Mouse (Mus musculus) left cerebral cortex, postnatal 25 days (tissue): ENCODE results near the gene Lyar. TPM values are rescaled to one million over a fixed set of nuclear protein-coding genes. Genes with fewer than 3 reads are reported as not detected.
A peak's percentile ranks its signal among the peaks of the same experiment; 100 is the strongest.

ENCODE experiments used
- DNase-seq, 2 experiments: peaks; one replicate each; pipeline ENCODE4 v3.0.0; 2022; ENCODE audit warnings: low spot score in 2 of 2, mixed read lengths in 1 of 2
- intact Hi-C: fragments of 180-260 bp; cut with DNase I; formaldehyde crosslinking; loops from one replicate; pipeline ENCODE4 v1.15.1; 2025
- total RNA-seq, 2 experiments: library from RNA; stranded (reverse); gene quantifications; 2 replicates each; pipeline ENCODE4 v1.2.3; 2021

The Lyar gene
- total RNA-seq, 2 experiments from 2014 or later = 11.0 to 11.9 TPM

DNA sequence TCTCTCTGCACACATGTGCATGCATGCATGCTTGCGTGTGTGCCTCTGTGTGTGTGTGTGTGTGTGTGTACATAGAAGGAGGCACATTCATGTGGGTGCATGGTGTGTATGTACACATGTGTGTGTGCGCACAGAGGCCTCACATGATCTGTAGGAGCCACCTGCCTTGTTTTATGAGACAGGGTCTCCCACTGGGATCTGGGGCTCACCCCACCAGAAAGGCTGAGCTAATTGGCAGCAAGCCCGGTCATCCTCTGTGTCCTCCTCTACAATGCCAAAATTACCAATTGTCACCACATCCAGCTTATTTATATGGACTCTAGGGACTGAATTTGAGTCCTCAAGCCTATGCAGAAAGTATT is 21.2 kb downstream of the Lyar start:
- intact Hi-C loops = no loop called here
- no peak for DNase-seq

DNA sequence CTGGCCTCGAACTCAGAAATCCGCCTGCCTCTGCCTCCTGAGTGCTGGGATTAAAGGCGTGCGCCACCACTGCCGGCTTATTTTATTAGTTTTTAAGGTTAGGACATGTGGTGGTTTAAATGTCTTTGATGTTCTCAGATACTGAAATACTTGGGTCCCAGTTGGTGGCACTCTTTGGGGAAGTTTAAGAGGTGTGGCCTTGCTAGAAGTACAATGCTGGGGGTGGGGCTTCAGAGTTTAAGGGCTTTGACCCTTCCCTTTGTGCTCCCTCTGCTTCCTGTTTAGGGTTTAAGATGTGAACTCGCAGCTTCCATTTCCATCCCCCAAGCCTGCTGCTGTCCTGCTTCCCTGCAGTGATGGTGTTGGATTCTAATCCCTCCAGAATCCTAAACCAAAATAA is 21.7 kb downstream of the Lyar start:
- DNase-seq = no peak
- intact Hi-C loops = no loop called here

DNA sequence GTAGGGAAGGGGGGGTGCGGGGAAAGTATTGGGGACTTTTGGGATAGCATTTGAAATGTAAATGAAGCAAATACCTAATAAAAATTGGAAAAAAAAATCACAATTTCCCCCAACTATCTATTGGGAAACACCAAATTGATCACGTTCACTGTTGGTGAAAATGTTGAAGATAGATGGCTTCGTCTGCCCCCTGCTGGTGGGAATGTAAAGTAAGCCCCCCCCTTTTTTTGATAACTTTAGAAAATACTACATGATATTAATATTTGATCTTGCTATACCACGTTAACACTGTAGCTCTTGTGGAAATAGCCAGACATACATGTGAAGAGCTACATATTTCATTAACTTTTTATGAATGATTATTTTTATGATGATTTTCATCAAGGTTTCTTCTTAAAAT is 34.9 kb downstream of the Lyar start:
- intact Hi-C loops = no loop called here
- no peak for DNase-seq

DNA sequence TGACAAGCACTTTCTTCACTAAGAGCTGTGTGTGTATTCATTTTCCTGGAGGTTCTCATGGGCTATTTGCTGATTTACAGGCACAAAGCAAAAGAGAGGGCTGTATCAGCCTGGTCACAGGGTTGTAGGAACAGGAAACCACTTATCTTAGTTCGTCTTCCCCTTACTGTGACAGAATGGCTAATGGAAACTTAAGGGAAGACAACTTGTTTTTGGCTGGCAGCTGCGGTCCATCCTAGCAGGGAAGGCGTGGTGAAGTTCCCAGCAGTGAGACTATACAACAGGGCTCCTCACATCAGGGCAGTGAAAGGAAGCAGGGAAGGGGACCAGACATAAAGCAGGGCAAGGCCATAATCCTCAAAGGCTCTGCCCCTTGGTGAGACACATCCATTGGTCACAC is 35.4 kb downstream of the Lyar start:
- intact Hi-C loops = no loop called here
- no peak for DNase-seq

DNA sequence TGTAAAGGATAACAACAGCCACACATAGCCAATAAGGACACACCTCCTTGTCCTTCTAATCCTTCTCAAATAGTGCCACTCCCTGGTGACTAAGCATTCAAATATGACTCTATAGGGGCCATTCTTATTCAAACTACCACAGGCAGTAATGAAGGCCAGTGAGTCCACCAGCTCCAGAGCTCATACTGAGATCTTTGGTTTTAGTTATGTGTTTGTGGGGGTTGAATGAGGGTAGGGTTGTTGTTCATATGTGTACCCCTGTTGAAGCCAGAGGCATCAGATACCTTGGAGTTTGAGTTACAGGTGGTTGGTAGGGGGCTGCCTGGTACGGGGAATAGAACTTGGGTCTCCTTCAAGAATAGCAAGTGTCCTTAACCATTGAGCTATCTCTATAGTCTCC is 36.3 kb downstream of the Lyar start:
- DNase-seq = no peak
- intact Hi-C loops = no loop called here

DNA sequence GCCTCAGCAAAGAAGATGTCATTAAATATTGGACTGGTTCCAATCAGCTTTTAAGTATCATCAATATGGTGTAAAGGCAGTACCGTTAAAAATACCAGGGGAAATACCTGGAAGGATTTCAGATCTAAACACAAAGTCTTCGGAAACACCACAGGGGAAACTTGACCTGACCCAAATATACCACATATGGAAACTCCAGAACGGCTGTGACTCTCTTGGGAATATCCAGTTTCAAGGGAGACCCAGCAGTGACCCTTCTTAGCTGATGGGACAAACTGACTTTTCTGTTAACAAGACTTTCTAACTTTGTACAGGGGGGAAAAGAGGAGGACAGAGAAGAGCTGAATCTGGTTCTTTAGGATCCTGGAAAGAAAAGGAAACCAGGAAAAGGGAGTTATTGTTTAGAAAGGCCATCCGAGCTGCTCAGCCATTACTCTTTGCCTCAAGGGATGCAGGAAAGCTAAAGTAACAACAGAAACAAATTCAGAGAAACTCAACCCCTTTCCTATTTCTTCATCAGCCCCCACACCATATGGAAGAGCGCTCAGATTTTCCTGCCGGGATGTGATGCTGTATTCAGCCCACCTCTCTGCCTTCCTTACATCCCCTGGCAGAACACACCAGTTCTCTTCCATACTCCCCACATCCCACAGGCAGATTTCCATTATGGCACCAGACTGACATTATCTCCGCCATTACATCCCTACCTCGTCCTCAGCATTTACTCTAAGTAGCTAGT is 37.9 kb downstream of the Lyar start:
- peak in 1 of 2 experiments; percentile 63 for DNase-seq
- intact Hi-C loops = no loop called here

DNA sequence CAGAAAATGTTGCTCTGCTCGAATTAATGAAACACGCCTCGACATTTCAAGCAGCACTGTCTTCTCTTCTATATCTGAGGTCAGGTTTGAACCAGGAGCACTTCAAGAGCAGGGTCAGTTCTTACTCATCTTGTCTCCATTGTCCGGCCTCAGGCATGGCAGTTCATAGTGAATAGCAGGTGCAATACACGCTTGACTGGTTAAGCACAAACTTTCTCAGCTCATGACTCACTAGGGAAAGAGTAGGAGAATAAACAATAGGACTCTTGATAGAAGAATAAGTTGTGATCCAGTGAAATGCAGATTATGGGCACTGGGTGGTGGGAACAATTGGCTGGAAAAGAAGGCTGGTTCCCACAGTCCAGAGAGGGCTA is 38.5 kb downstream of the Lyar start:
- DNase-seq = no peak

DNA sequence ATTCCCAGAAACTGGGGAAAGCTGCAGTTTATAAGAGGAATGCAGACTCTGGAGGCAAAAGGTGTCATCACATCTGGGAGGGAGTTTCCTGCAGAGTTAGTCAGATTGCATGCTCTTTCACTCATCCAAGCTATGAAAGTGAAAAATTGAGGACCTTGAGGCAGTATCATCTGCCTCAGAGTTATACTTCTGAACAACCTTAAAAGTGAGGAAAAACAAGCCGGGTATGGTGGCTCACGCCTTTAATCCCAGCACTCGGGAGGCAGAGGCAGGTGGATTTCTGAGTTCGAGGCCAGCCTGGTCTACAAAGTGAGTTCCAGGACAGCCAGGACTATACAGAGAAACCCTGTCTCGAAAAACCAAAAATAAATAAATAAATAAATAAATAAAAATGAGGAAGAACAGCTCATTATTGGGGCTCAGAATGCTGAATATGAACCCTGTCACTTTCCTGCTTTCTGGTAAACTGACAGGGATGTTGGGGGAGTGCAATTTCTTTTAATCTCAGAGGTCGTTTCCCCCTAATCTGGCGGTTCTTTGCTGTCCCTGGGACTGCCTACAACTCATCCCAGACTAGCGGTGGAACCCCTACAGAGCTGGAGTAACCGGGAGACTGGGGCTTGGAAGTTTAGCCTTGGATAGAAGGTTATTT is 39.3 kb downstream of the Lyar start:
- intact Hi-C loops = no loop called here
- DNase-seq = no peak

More for the DNA sequence above, 38.5 kb downstream of the Lyar start:
- intact Hi-C loops = no loop called here

DNA sequence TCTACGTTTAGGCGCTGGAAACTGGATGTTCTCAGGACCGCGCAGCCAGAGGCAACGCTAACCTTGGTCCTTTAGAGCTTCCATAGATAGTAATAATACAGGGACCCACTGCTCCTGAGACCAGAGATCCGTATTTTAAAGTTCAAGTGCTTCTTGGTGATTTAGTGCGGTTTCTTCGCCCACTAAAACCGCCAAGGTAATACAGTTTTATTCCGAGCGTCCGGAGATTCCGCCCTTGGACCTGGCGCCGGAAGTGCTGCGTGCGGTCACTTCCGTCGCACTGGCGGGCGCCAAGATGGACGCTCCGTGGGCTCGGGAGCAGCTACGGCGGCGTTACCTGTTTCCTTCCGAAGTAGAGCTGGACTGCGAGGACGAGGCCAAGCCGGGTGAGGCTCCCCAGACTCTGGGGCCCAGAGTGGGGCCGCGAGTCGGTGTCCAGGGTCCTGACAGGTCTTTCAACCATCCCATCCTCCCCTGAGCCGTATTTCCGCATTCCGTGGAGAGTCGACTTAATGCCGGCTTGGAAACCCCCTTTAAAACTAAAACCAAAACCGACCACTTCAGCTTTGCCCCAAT is 39.9 kb downstream of the Lyar start, which contains the start of gene Tmem128:
Gene Tmem128, plus strand, starts transcription at position 79 of the 576 bp plus-strand sequence.
- intact Hi-C loops = no loop called here
- peak; percentile 70 to 83 for DNase-seq

DNA sequence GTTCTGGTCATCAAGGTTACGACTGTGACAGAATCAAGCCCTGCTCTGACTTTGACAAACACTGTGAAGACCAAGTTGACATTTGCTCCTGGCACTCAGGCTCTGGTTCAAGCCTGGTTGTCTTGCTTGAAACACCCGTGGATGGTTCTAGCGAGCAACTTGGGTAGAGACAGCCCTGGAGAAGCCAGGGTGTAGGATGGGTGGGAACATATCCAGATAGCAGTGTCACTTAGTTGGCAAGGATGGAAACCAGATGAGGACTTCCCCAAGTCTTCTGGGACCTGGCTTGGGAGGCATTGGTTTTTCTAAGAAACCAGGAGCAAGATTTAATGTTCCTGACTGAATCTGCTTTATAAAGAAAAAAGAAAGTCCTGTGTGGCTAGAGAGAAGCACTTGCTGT is 50.7 kb downstream of the Lyar start:
- intact Hi-C loops = no loop called here
- no peak for DNase-seq

DNA sequence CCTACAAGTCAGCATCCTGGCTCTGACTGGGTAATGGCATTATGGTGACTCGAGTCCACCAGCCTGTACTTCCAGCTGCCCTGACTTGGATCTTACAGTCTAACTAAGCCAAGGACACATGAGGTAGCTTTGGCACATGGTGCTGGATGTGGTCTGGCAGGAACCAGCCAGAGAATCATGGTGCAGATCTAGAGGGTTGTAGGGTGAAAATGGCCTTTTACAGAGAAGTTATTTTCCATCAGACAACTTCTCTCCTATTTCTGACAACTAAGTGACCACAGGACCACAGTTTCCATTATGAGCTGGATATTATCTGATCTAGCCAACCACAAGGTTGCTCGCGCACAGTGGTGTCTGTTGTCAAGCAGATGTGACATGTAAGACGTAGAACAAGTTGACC is 53.6 kb downstream of the Lyar start:
- no peak for DNase-seq
- intact Hi-C loops = no loop called here

DNA sequence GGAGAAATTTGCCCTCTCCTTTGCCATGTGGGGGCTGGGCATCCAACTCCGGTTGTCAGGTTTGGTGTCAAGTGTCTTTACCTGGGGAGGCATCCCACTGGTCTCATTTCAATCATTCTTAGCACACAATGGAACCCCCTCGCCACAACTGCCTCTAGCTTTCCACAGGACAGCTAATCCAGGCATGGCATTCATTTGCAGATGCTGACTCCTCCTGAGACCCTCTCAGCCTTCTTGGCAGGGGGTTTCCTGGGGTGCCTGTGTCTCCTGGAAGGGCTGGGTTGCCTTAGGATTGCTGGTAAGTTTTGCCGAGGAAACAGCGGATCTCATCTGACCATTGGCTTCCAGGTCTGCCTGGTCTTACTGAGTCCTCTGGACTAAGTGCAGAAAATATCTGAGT is 55.5 kb downstream of the Lyar start, which contains the start of gene Otop1:
Gene Otop1, plus strand, starts transcription at position 202 of the 400 bp plus-strand sequence.
- intact Hi-C loops = no loop called here

DNA sequence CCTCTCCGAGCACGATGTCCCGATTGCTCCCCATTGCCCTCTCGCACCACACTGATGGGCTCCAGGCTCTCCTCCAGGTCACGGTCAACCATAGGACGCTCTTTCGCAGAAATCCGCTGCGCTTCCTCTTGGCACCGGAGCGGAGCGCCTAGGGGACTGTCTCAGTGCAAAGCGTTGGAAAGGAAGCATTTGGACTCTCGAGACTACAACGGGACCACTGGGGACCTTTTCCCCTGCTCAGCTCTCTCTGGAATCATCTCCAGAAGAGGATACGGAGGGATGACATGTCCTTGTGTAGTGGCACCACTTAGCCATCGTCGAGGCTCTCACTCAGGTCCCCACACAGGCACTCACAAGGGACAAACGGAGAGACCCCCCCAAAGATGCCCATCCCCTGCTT is 56.2 kb downstream of the Lyar start:
- no peak for DNase-seq
- intact Hi-C loops = no loop called here

More for the DNA sequence above, 55.5 kb downstream of the Lyar start, which contains the start of gene Otop1:
- DNase-seq = no peak

DNA sequence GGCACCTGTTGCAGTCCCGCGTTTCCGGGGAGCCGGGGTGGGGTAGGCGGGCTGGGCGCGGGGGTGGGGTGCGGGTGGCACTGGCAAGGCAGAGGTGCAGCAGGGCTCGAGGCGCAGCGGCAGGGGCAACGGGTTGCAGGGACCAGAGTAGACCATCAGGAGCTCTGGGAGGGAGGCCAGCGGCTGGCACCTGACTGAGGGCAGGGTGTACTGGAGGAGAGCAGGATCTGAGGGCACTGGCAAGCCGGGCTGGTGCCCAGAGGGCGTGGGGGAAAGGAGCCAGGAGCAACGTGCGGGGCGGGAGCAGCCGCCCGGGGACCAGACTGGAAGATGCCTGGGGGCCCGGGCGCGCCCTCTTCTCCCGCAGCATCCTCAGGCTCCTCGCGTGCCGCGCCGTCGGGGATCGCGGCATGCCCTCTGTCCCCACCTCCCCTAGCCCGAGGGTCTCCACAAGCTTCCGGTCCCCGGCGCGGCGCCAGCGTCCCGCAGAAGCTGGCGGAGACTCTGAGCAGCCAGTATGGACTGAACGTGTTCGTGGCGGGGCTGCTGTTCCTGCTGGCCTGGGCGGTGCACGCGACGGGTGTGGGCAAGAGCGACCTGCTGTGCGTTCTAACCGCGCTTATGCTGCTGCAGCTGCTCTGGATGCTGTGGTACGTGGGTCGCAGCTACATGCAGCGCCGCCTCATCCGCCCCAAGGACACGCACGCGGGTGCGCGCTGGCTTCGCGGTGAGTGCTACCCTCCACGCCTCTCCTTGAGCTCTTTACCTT is 57.0 kb downstream of the Lyar start:
- intact Hi-C loops = no loop called here
- no peak for DNase-seq

DNA sequence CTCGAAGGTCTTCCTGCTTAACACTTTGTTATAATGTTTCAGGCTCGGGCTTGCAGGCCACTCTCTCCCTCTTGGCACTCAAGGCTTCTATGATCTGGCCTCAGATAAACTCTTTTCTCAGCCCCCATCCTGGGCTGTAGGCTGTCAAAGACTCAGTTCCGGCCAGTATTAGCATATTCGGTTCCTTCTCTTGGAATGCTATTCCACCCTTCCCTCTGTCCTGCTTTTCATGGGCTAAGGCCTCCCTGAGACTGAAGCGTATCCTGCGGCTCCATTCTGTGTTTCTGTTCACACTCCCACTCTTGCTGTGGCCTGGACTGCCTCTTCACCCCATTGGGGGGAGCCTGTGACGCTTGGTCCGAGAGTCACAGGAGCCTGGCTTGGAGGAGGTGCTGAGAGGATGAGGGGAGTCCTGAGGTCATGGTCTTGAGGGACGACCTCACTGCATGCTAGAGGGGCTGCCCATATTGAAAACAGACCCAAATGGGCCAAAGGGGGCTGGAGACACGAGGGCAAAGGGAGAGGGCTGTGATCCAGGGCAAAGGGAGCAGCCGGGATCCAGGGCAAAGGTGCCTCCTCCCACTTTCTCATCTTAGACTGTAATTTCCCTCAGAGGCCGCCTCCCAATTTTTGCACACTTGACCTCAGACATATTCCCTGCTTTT is 57.8 kb downstream of the Lyar start:
- no peak for DNase-seq
- intact Hi-C loops = no loop called here

DNA sequence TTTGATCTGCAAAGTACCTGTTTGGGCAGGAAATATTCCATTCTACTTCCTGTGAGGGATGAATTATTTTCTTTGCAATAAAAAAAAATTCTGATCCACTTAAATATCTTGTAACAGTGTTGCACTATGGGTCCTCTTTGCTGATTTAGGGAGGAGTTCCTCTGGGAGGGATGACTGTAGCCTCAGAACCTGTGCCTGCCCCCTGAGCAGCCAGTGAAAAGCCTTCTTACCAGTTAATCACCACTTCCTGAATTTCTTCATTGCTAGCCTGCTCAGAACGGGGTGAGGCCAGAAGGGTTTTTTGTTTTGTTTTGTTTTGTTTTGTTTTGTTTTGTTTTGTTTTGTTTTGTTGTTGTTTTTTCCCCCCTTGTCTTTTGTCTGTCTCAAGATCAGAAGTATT is 59.8 kb downstream of the Lyar start:
- no peak for DNase-seq
- intact Hi-C loops = no loop called here
